Mouse (Mus musculus) heart, postnatal 0 days (tissue): ENCODE measurements around the gene B3galt6. TPM values are rescaled to one million over a fixed set of nuclear protein-coding genes. Genes with fewer than 3 reads are reported as not detected.

Experiments used
- ATAC-seq: fragments of 200-750 bp; cut with Nextera tagmentation; 2 replicates; pipeline ENCODE4 v1.8.0; 2017; ENCODE audit warnings: low read depth, moderate number of reproducible peaks, moderate library complexity; ENCODE audit not compliant: insufficient read depth
- DNase-seq: peaks from one replicate; pipeline ENCODE4 v3.0.0-alpha.2; 2016; ENCODE audit warnings: low spot score
- H3K27ac ChIP-seq: fragments of 300-500 bp; sonication (generic); 2 replicates; pipeline ENCODE4 v1.5.1; 2014; ENCODE audit warnings: low read depth, mild to moderate bottlenecking
- H3K27me3 ChIP-seq: fragments of 300-500 bp; sonication (generic); 2 replicates; pipeline ENCODE4 v1.6.1; 2014; ENCODE audit warnings: low read length, mixed read lengths; ENCODE audit not compliant: control insufficient read depth, insufficient read depth
- H3K36me3 ChIP-seq: fragments of 300-500 bp; sonication (generic); replicated peaks from 2 replicates; pipeline ENCODE4 v1.6.1; 2014; ENCODE audit warnings: low read length, mixed read lengths; ENCODE audit not compliant: control insufficient read depth, insufficient read depth
- H3K4me1 ChIP-seq: fragments of 300-500 bp; sonication (generic); 2 replicates; pipeline ENCODE4 v1.6.1; 2014; ENCODE audit warnings: antibody characterized with exemption; ENCODE audit not compliant: control insufficient read depth, insufficient read depth
- H3K4me2 ChIP-seq: fragments of 300-500 bp; sonication (generic); 2 replicates; pipeline ENCODE4 v1.6.1; 2014; ENCODE audit warnings: low read depth, mild to moderate bottlenecking, low read length, moderate library complexity
- H3K4me3 ChIP-seq: fragments of 300-500 bp; sonication (generic); 2 replicates; pipeline ENCODE4 v1.5.1; 2014; ENCODE audit warnings: low read depth, low read length
- H3K9ac ChIP-seq: fragments of 300-500 bp; sonication (generic); replicated peaks from 2 replicates; pipeline ENCODE4 v1.6.1; 2014; ENCODE audit warnings: low read depth, low read length, mixed read lengths
- H3K9me3 ChIP-seq: fragments of 300-500 bp; sonication (generic); replicated peaks from 2 replicates; pipeline ENCODE4 v1.6.1; 2016; ENCODE audit warnings: low read length; ENCODE audit not compliant: control insufficient read depth
- CTCF ChIP-seq: IDR thresholded peaks from 2 replicates; pipeline ENCODE4 v1.5.1; 2016; ENCODE audit warnings: antibody characterized with exemption, control low read depth, low read depth
- EP300 ChIP-seq: IDR thresholded peaks from 2 replicates; pipeline ENCODE4 v1.6.1; 2016; ENCODE audit warnings: antibody characterized with exemption, low read depth
- WGBS: fragments of 180-500 bp; shearing (Covaris S2); extraction: QIAGEN DNeasy Blood & Tissue Kit; methylation state at CpG from one replicate; pipeline ENCODE4 v1.1.7; 2014; 5-methylcytosine and 5-hydroxymethylcytosine counted together
- polyA plus RNA-seq: library from polyadenylated mRNA; unstranded; fragments of >200 nt; fragmentation: Nextera tagmentation; extraction: Ambion mirVana; gene quantifications from 2 replicates; pipeline ENCODE4 v1.2.1, GENCODE M21; 2015
- total RNA-seq: library from RNA; depleted of rRNA; stranded (reverse); fragments of >200 nt; gene quantifications from 2 replicates; pipeline ENCODE4 v1.2.3, GENCODE M21; 2014; ENCODE audit warnings: low replicate concordance

The B3galt6 gene
- total and polyA plus RNA-seq, 2 experiments from 2014 or later: 5.7 to 11.2 TPM

DNA sequence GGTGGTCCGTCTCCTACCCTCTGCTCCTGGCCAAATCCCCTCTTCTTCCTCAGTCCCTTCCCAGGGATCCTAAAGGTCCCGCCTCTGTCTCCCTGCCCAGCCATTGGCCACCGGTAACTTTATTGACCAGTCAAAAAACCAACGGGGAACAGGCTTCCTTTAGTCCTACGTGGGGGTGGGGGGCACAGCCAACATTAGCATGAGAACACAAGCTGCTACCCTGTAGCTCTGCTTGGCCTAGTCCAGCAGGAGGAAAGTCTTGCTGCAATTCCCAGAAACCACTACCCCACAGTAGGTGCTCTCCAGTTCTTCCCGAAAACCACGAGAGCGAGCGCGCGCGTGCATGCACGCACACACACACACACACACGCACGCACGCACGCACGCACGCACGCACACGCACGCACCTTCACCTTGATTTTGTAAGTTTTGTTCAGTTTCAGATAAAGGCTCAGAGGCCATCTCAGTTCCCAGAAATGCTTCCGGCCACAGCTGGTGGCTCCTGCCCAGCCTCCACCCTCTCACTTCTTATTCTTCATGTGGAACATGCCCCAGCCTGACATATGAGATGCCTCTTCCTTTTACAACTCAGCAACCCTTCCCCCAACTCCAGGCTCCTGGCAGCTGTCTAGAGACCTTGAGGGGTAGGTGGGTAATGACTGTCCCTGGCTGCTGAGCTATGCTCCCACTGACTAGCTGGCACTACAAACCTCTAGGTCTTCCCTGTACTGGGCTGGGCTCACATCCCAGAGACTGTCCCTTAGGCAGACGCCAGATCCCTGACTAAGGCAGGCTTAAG is 39.3 kb upstream of the B3galt6 start:
- Histone ChIP-seq H3K4me3 (peak overlapping the region; percentile 57), H3K9me3 (no peaks in the 10 kb centered on the region), H3K9ac (peak overlapping the region; percentile 58), H3K27ac (peak overlapping the region; percentile 91), H3K4me2 (peak overlapping the region; percentile 84), H3K27me3 (peaks cover 11% of the 10 kb centered on the region), H3K4me1 (peaks cover 23% of the 10 kb centered on the region), H3K36me3 (peaks cover 3% of the 10 kb centered on the region; the same call in 1 of the 2 replicates)
- peak; percentile 92 for ATAC-seq
- TF ChIP-seq CTCF (no peak), EP300 (no peak)
- 2% methylated on average over 24 of the region's 24 CpGs for WGBS
- peak; percentile 91 for DNase-seq

DNA sequence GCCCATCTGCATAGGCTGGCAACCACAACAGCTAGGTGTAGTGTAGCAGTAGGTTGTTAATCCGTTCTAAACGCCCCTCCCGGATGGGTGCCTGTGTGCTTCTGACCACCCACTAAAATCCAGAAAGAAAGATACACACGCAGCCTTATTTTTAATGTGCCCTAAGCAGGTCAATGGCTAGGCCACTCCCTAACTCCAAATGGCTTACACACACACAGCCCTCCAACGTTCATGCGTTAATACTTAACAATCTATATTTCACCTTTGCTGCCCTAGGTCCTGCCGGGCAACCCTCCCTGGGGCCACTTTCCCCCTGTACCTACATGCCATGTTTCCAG is 38.8 kb upstream of the B3galt6 start:
- 3% methylated on average over 7 of the region's 7 CpGs for WGBS
- ATAC-seq: peak; percentile 17; the same call in 1 of the 2 replicates
- peaks cover 3% of the 10 kb centered on the region; the same call in 1 of the 2 replicates for H3K36me3 ChIP-seq

DNA sequence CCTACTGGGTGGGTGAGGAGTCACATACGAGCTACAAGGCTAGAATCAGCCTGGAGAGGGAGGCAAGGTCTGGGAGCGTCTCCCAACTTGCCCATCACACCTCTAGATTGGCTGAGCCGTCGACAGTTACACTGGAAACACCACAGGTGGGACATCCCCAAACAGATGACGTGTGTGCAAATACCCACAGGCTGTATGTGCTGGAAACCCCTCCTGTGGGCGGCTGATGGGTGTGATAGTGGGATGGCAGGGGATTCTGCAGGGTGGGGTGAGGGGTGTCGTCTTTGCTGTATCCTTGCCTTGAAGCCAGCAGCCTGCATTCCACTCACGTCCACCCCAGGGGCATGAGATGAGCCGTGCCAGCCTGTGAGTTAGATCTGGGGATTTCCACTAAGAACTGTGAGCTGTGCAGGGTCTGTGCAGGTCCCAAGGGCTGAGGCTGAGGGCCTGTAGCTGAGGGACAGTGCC is 38.2 kb upstream of the B3galt6 start:
- peak overlapping the region; percentile 57 for H3K4me3 ChIP-seq
- DNase-seq (no peak), ATAC-seq (no peak)
- peak overlapping the region; percentile 91; the same call in 1 of the 2 replicates for H3K27ac ChIP-seq
- H3K4me1 ChIP-seq: peaks cover 31% of the 10 kb centered on the region
- 33% methylated on average over 9 of the region's 9 CpGs for WGBS
- peaks cover 2% of the 10 kb centered on the region for H3K27me3 ChIP-seq
- TF ChIP-seq EP300: no peak
- TF ChIP-seq CTCF: no peak
- H3K36me3 ChIP-seq: peaks cover 3% of the 10 kb centered on the region; the same call in 1 of the 2 replicates
- H3K9ac ChIP-seq: peak overlapping the region; percentile 58
- peak overlapping the region; percentile 84 for H3K4me2 ChIP-seq
- no peaks in the 10 kb centered on the region for H3K9me3 ChIP-seq

More for the DNA sequence above, 38.8 kb upstream of the B3galt6 start:
- Histone ChIP-seq H3K27ac (peak overlapping the region; percentile 91), H3K4me3 (peak overlapping the region; percentile 57), H3K9me3 (no peaks in the 10 kb centered on the region), H3K27me3 (peaks cover 7% of the 10 kb centered on the region), H3K4me2 (peak overlapping the region; percentile 84), H3K4me1 (peaks cover 25% of the 10 kb centered on the region), H3K9ac (peak overlapping the region; percentile 58)
- DNase-seq: no peak
- no peak for TF ChIP-seq EP300
- TF ChIP-seq CTCF: no peak

DNA sequence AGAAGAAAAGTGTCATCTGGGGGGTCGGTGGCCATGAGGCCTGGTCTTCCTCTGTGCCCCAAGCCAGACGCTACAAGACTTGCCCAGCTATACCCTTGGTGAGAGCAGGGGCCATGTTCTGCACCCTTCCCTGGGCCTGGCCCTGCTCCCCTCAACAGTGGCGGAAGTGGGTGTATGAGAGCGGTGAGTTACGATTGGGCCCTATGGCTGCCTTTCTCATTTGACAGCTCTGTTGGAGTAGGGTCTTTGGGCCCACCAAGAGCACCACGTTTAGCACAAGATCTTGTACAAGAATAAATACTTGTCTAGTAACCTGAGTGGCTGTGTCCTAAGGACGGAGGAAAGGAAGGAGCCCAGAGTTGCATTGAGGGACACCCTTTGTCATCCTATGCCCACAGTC is 36.1 kb upstream of the B3galt6 start:
- Histone ChIP-seq H3K27ac (no peak overlapping the region), H3K36me3 (peaks cover 3% of the 10 kb centered on the region; the same call in 1 of the 2 replicates)

DNA sequence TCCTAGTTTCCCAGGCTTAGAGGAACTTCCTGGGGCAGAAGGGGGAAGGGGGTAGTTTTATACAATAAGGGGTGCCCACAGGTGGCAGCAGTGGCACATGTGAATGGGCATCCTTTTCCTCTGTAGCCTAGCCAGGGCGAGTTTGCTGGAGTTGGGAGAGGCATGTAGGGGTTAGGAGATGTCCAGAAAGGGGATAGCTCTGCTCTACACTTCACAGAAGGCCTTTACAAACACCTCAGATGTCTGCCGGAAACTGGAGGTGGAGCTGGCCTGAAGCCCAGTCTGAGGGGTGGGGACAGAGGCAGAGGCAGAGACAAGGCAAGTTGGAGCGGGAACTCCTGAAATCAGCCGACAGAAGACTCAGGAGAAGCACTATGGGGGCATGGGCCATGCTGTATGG is 33.6 kb upstream of the B3galt6 start, which contains the start of gene Tnfrsf18:
Tnfrsf18 (plus strand) TSS at position 152 of the 400 bp plus-strand sequence.
- DNase-seq (peak; percentile 33), ATAC-seq (peak; percentile 19; the same call in 1 of the 2 replicates)
- no peak within 1 kb of the TSS for H3K4me3 ChIP-seq
- H3K27me3 ChIP-seq: no peaks in the 10 kb centered on the region
- peak within 1 kb of the TSS; percentile 18; the same call in 1 of the 2 replicates for H3K27ac ChIP-seq
- 4% methylated on average over 4 of the region's 4 CpGs for WGBS
- H3K4me1 ChIP-seq: peaks cover 19% of the 10 kb centered on the region
- peaks cover 3% of the 10 kb centered on the region; the same call in 1 of the 2 replicates for H3K36me3 ChIP-seq
- no peak for TF ChIP-seq EP300
- TF ChIP-seq CTCF: peak; percentile 44
- H3K9me3 ChIP-seq: no peaks in the 10 kb centered on the region
- H3K9ac ChIP-seq: no peak within 1 kb of the TSS
- H3K4me2 ChIP-seq: no peak within 1 kb of the TSS; the same call in 1 of the 2 replicates

More for the DNA sequence above, 36.1 kb upstream of the B3galt6 start:
- no peak overlapping the region for H3K4me2 ChIP-seq
- H3K9me3 ChIP-seq: no peaks in the 10 kb centered on the region
- no peak overlapping the region for H3K9ac ChIP-seq
- H3K27me3 ChIP-seq: no peaks in the 10 kb centered on the region
- no peak overlapping the region for H3K4me3 ChIP-seq
- TF ChIP-seq CTCF (no peak), EP300 (no peak)
- no peak for ATAC-seq
- 90% methylated on average over 7 of the region's 7 CpGs for WGBS
- peaks cover 33% of the 10 kb centered on the region for H3K4me1 ChIP-seq
- DNase-seq: no peak
